In the genomic region with DNA sequence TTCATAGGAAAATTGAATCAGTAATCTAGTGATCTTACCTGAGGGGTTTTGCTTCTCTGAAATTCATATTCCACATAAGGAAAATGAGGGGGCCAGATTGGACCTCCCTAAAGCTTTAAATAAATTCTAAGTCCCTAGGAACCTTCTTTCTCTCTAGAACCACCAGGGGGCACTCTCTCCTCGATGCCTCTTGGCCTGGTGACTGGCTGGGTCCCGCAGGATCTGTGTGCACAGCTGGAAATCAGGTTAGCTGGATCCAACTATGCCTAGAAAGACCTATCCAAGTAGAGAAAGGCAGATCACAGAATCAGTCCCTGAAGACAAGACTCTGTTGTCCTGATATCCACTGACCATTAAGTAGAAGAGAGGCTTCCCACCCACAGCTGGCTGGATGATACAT, we compare ENCODE assay signal across 9 mouse cellular contexts. TPM values are rescaled to one million over a fixed set of nuclear protein-coding genes. Genes with fewer than 3 reads are reported as not detected.
DNase-seq lines count a peak whose midpoint lies in the region; ATAC-seq and TF ChIP-seq lines count a peak whose summit lies in the region.
"Had no signal": no experiment of that assay in that cellular context is flagged by ENCODE, and none has a peak within 500 bp of the region (broad histone marks: within the 10 kb centered on the region; RNA-seq: fewer than 3 reads in every experiment).

No protein-coding gene starts in this region.

- WGBS in cerebellum, adult 2 months, result 3% methylated on average over 2 of the region's 2 CpGs
- WGBS in kidney, embryonic 14.5 days, result 4% methylated on average over 2 of the region's 2 CpGs
- WGBS in stomach, embryonic 14.5 days, result 0% methylated on average over 2 of the region's 2 CpGs

- H3K27ac ChIP-seq in cerebellum, adult 2 months (ENCODE audit: insufficient read depth, low read length), result no peak overlapping the region
- H3K27ac ChIP-seq in bone marrow macrophage, adult 2 months (ENCODE audit: insufficient read depth, low read depth, low read length), result no peak overlapping the region
- H3K27ac ChIP-seq in kidney, embryonic 14.5 days (ENCODE audit: low read depth, low read length), result no peak overlapping the region
- H3K27ac ChIP-seq in stomach, embryonic 14.5 days (ENCODE audit: low read length), result peak overlapping the region; percentile 15; the same call in 1 of the 2 replicates
- H3K27ac ChIP-seq: liver, embryonic 15.5 days had no signal

- H3K4me3 ChIP-seq in cerebellum, adult 2 months (replicated peaks; ENCODE audit: insufficient read depth, low read depth, low read length), result no peak overlapping the region
- no peak overlapping the region for H3K4me3 ChIP-seq in bone marrow macrophage, adult 2 months (ENCODE audit: insufficient read depth, low read length)
- no peak overlapping the region for H3K4me3 ChIP-seq in kidney, embryonic 14.5 days (ENCODE audit: low read length)
- no peak overlapping the region for H3K4me3 ChIP-seq in stomach, embryonic 14.5 days (ENCODE audit: low read depth, low read length)
- H3K4me3 ChIP-seq: liver, embryonic 15.5 days had no signal

- DNase-seq in cerebellum, adult 2 months, result peak in 1 of 2 experiments; percentile 51
- no peak for DNase-seq in cerebellum, adult 11-12 months
- DNase-seq in 416B (ENCODE audit: low read depth), result peak; percentile 81
- DNase-seq in lung, adult 18-20 months, result peak; percentile 40 to 69

- no peak for TF ChIP-seq POLR2A in cerebellum, adult 2 months (IDR thresholded peaks at IDR 0.05; ENCODE audit: borderline replicate concordance, insufficient read depth, low read length)
- no peak for TF ChIP-seq POLR2A in bone marrow macrophage, adult 2 months (IDR thresholded peaks at IDR 0.05; ENCODE audit: borderline replicate concordance, low read depth, low read length)

- no peaks in the 10 kb centered on the region for H3K4me1 ChIP-seq in cerebellum, adult 2 months (ENCODE audit: control insufficient read depth, insufficient read depth, low read length)
- peaks cover 7% of the 10 kb centered on the region for H3K4me1 ChIP-seq in bone marrow macrophage, adult 2 months (ENCODE audit: control insufficient read depth, insufficient read depth, low read length)
- 0 out of 2 replicates have a peak, but pooled peaks cover 2% of the 10 kb centered on the region for H3K4me1 ChIP-seq in kidney, embryonic 14.5 days (ENCODE audit: control insufficient read depth, insufficient read depth, low read length)
- H3K4me1 ChIP-seq in stomach, embryonic 14.5 days (ENCODE audit: control insufficient read depth, insufficient read depth, low read length), result no peaks in the 10 kb centered on the region
- H3K4me1 ChIP-seq: liver, embryonic 15.5 days had no signal

- H3K36me3 ChIP-seq in kidney, embryonic 14.5 days (ENCODE audit: control insufficient read depth, insufficient read depth, low read length), result peaks cover 9% of the 10 kb centered on the region; the same call in 1 of the 2 replicates
- H3K36me3 ChIP-seq in stomach, embryonic 14.5 days (ENCODE audit: control insufficient read depth, insufficient read depth, low read length), result peaks cover 6% of the 10 kb centered on the region; the same call in 1 of the 2 replicates
- H3K36me3 ChIP-seq: liver, embryonic 15.5 days had no signal

- ATAC-seq in frontal cortex, adult (ENCODE audit: low TSS enrichment), result peak; percentile 73; the same call in 1 of the 2 replicates
- ATAC-seq in kidney, embryonic 14.5 days (ENCODE audit: low FRiP score, low TSS enrichment), result peak; percentile 39; the same call in 1 of the 2 replicates
- ATAC-seq in stomach, embryonic 14.5 days (ENCODE audit: insufficient number of reproducible peaks, insufficient read depth, low FRiP score, low read depth), result no peak

- TF ChIP-seq CTCF in cerebellum, adult 2 months (IDR thresholded peaks at IDR 0.05; ENCODE audit: borderline replicate concordance, insufficient read depth, low read depth, low read length), result peak; percentile 87
- peak; percentile 67 for TF ChIP-seq CTCF in bone marrow macrophage, adult 2 months (IDR thresholded peaks at IDR 0.05; ENCODE audit: low read depth, low read length)

- H3K9ac ChIP-seq in kidney, embryonic 14.5 days (ENCODE audit: low read depth, low read length), result no peak overlapping the region
- H3K9ac ChIP-seq in stomach, embryonic 14.5 days (replicated peaks; ENCODE audit: low read depth, low read length), result no peak overlapping the region
- H3K9ac ChIP-seq: liver, embryonic 15.5 days had no signal

- no peaks in the 10 kb centered on the region for H3K27me3 ChIP-seq in cerebellum, adult 2 months (ENCODE audit: control insufficient read depth, insufficient read depth, low read length)
- H3K27me3 ChIP-seq in kidney, embryonic 14.5 days (ENCODE audit: control insufficient read depth, insufficient read depth, low read length), result no peaks in the 10 kb centered on the region
- H3K27me3 ChIP-seq in stomach, embryonic 14.5 days (ENCODE audit: control insufficient read depth, insufficient read depth, low read length), result no peaks in the 10 kb centered on the region

- no peaks in the 10 kb centered on the region for H3K9me3 ChIP-seq in kidney, embryonic 14.5 days (ENCODE audit: control insufficient read depth, low read length)
- H3K9me3 ChIP-seq in stomach, embryonic 14.5 days (ENCODE audit: control insufficient read depth, low read depth, low read length), result no peaks in the 10 kb centered on the region
- H3K9me3 ChIP-seq: liver, embryonic 15.5 days had no signal

- no peak overlapping the region for H3K4me2 ChIP-seq in kidney, embryonic 14.5 days (replicated peaks; ENCODE audit: low read depth, low read length)
- no peak overlapping the region for H3K4me2 ChIP-seq in stomach, embryonic 14.5 days (replicated peaks; ENCODE audit: low read depth, low read length)
- H3K4me2 ChIP-seq: liver, embryonic 15.5 days had no signal

RNA-seq across cellular contexts. Expression of a gene that starts 33.2 kb away (rescaled TPM):
- 1,317 and 1,324 TPM in 2 replicates for polyA plus RNA-seq in cerebellum, adult 2 months (2012; rRNA removed)
- polyA plus RNA-seq in bone marrow macrophage, adult 2 months (2012; ENCODE audit: insufficient read depth, insufficient read length, missing spikeins), result 18.5 and 22.0 TPM in 2 replicates
- 817 and 919 TPM in 2 replicates for polyA plus RNA-seq in kidney, embryonic 14.5 days (2014; fragmentation: Nextera tagmentation; extraction: Ambion mirVana)
- polyA plus RNA-seq in stomach, embryonic 14.5 days (2014; fragmentation: Nextera tagmentation; extraction: Ambion mirVana), result 1,638 and 1,722 TPM in 2 replicates

RNA-seq across cellular contexts. Expression of a gene that starts 53.4 kb away (rescaled TPM):
- polyA plus RNA-seq in cerebellum, adult 2 months (2012; rRNA removed), result 86.7 and 104 TPM in 2 replicates
- not detected in 2 replicates for polyA plus RNA-seq in bone marrow macrophage, adult 2 months (2012; ENCODE audit: insufficient read depth, insufficient read length, missing spikeins)
- polyA plus RNA-seq in kidney, embryonic 14.5 days (2014; fragmentation: Nextera tagmentation; extraction: Ambion mirVana), result 0.04 and 0.16 TPM in 2 replicates
- 1.2 and 1.3 TPM in 2 replicates for polyA plus RNA-seq in stomach, embryonic 14.5 days (2014; fragmentation: Nextera tagmentation; extraction: Ambion mirVana)
- polyA plus RNA-seq: liver, embryonic 15.5 days had no signal

Comparison
In these comparisons a context has a peak if more than half of its experiments do, and no peak if none do; other contexts are left out.
1. RNA of a gene that starts 33.2 kb away (polyA plus RNA-seq): 1,638 to 1,722 TPM in stomach, embryonic 14.5 days, 1,317 to 1,324 TPM in cerebellum, adult 2 months and 817 to 919 TPM in kidney, embryonic 14.5 days; 18.5 to 22.0 TPM in bone marrow macrophage, adult 2 months; every median in the first group is over 10 times any median in the second.
2. RNA of a gene that starts 53.4 kb away (polyA plus RNA-seq): 86.7 to 104 TPM in cerebellum, adult 2 months; 1.2 to 1.3 TPM in stomach, embryonic 14.5 days, 0.04 to 0.16 TPM in kidney, embryonic 14.5 days and not detected in bone marrow macrophage, adult 2 months; every median in the first group is over 10 times any median in the second.